Mouse (Mus musculus): ENCODE measurements at regions not wholly inside any gene's neighbourhood (a gene's known extent, or its start where the extent isn't known, plus 50 kb on each side); places are given as distances from the start of the nearest gene placed in this dataset.
A peak's percentile ranks its signal among the peaks of the same experiment; 100 is the strongest.

GRCm38 (mm10) chr2:61100854-61101253 is 137.9 kb upstream of the Rbms1 start:
- Histone ChIP-seq H3K4me2 (ENCODE audit: low read length) (no peak overlapping the region), H3K36me3 (ENCODE audit: control insufficient read depth, insufficient read depth, low read length) (no peaks in the 10 kb centered on the region), H3K27me3 (ENCODE audit: control insufficient read depth, insufficient read depth, low read length) (no peaks in the 10 kb centered on the region), H3K4me3 (replicated peaks; ENCODE audit: low read depth, low read length) (no peak overlapping the region), H3K9me3 (ENCODE audit: control insufficient read depth, low read length) (no peaks in the 10 kb centered on the region), H3K9ac (replicated peaks; ENCODE audit: low read length) (no peak overlapping the region), H3K4me1 (ENCODE audit: control insufficient read depth, insufficient read depth, low read length) (no peaks in the 10 kb centered on the region), H3K27ac (replicated peaks; ENCODE audit: low read depth, low read length) (no peak overlapping the region)
- DNase-seq: no peak
- WGBS: 85% methylated on average over 4 of the region's 4 CpGs
- no peak for ATAC-seq (ENCODE audit: low FRiP score, low TSS enrichment)

GRCm38 (mm10) chr2:61088501-61088900 is 125.5 kb upstream of the Rbms1 start:
- Histone ChIP-seq H3K4me2 (ENCODE audit: low read length) (no peak overlapping the region), H3K27ac (replicated peaks; ENCODE audit: low read depth, low read length) (no peak overlapping the region), H3K27me3 (ENCODE audit: control insufficient read depth, insufficient read depth, low read length) (no peaks in the 10 kb centered on the region), H3K9ac (replicated peaks; ENCODE audit: low read length) (no peak overlapping the region), H3K9me3 (ENCODE audit: control insufficient read depth, low read length) (no peaks in the 10 kb centered on the region), H3K4me1 (ENCODE audit: control insufficient read depth, insufficient read depth, low read length) (peaks cover 12% of the 10 kb centered on the region), H3K36me3 (ENCODE audit: control insufficient read depth, insufficient read depth, low read length) (no peaks in the 10 kb centered on the region), H3K4me3 (replicated peaks; ENCODE audit: low read depth, low read length) (no peak overlapping the region)
- DNase-seq (peak; percentile 54), ATAC-seq (ENCODE audit: low FRiP score, low TSS enrichment) (peak; percentile 34; the same call in 1 of the 2 replicates)

- Histone ChIP-seq H3K9ac (replicated peaks; ENCODE audit: low read length) (no peak overlapping the region), H3K4me3 (replicated peaks; ENCODE audit: low read depth, low read length) (no peak overlapping the region), H3K36me3 (ENCODE audit: control insufficient read depth, insufficient read depth, low read length) (no peaks in the 10 kb centered on the region), H3K9me3 (ENCODE audit: control insufficient read depth, low read length) (no peaks in the 10 kb centered on the region), H3K4me1 (ENCODE audit: control insufficient read depth, insufficient read depth, low read length) (peaks cover 12% of the 10 kb centered on the region), H3K27me3 (ENCODE audit: control insufficient read depth, insufficient read depth, low read length) (no peaks in the 10 kb centered on the region), H3K27ac (replicated peaks; ENCODE audit: low read depth, low read length) (no peak overlapping the region), H3K4me2 (ENCODE audit: low read length) (no peak overlapping the region)
- no peak for DNase-seq
- ATAC-seq (ENCODE audit: low FRiP score, low TSS enrichment): no peak
- whole genome bisulfite sequencing: 76% methylated on average over 3 of the region's 3 CpGs
These were observed 121.8 kb upstream of the Rbms1 start for GRCm38 (mm10) chr2:61084835-61085234.

- DNase-seq: no peak
These were observed 120.1 kb upstream of the Rbms1 start for GRCm38 (mm10) chr2:61083100-61083499.

GRCm38 (mm10) chr2:61082640-61083039 is 119.6 kb upstream of the Rbms1 start:
- no peaks in the 10 kb centered on the region for H3K36me3 ChIP-seq (ENCODE audit: control insufficient read depth, insufficient read depth, low read length)
- H3K27me3 ChIP-seq (ENCODE audit: control insufficient read depth, insufficient read depth, low read length): no peaks in the 10 kb centered on the region
- H3K4me2 ChIP-seq (ENCODE audit: low read length): no peak overlapping the region
- DNase-seq: no peak
- no peak for ATAC-seq (ENCODE audit: low FRiP score, low TSS enrichment)
- H3K27ac ChIP-seq (replicated peaks; ENCODE audit: low read depth, low read length): no peak overlapping the region
- no peaks in the 10 kb centered on the region for H3K9me3 ChIP-seq (ENCODE audit: control insufficient read depth, low read length)
- no peak overlapping the region for H3K4me3 ChIP-seq (replicated peaks; ENCODE audit: low read depth, low read length)
- H3K4me1 ChIP-seq (ENCODE audit: control insufficient read depth, insufficient read depth, low read length): no peaks in the 10 kb centered on the region; the same call in 1 of the 2 replicates
- H3K9ac ChIP-seq (replicated peaks; ENCODE audit: low read length): no peak overlapping the region

More at GRCm38 (mm10) chr2:61083100-61083499, 120.1 kb upstream of the Rbms1 start:
- no peaks in the 10 kb centered on the region for H3K36me3 ChIP-seq (ENCODE audit: control insufficient read depth, insufficient read depth, low read length)
- ATAC-seq (ENCODE audit: low FRiP score, low TSS enrichment): no peak
- H3K27ac ChIP-seq (replicated peaks; ENCODE audit: low read depth, low read length): no peak overlapping the region
- H3K9me3 ChIP-seq (ENCODE audit: control insufficient read depth, low read length): no peaks in the 10 kb centered on the region
- no peak overlapping the region for H3K4me2 ChIP-seq (ENCODE audit: low read length)
- peaks cover 3% of the 10 kb centered on the region for H3K4me1 ChIP-seq (ENCODE audit: control insufficient read depth, insufficient read depth, low read length)
- no peak overlapping the region for H3K9ac ChIP-seq (replicated peaks; ENCODE audit: low read length)
- H3K27me3 ChIP-seq (ENCODE audit: control insufficient read depth, insufficient read depth, low read length): no peaks in the 10 kb centered on the region
- 85% methylated on average over 1 of the region's 1 CpGs for whole genome bisulfite sequencing
- H3K4me3 ChIP-seq (replicated peaks; ENCODE audit: low read depth, low read length): no peak overlapping the region

GRCm38 (mm10) chr2:61080006-61080405 is 117.0 kb upstream of the Rbms1 start:
- Histone ChIP-seq H3K4me3 (replicated peaks; ENCODE audit: low read depth, low read length) (no peak overlapping the region), H3K9me3 (ENCODE audit: control insufficient read depth, low read length) (no peaks in the 10 kb centered on the region), H3K9ac (replicated peaks; ENCODE audit: low read length) (no peak overlapping the region), H3K4me1 (ENCODE audit: control insufficient read depth, insufficient read depth, low read length) (no peaks in the 10 kb centered on the region), H3K27ac (replicated peaks; ENCODE audit: low read depth, low read length) (no peak overlapping the region), H3K4me2 (ENCODE audit: low read length) (no peak overlapping the region), H3K27me3 (ENCODE audit: control insufficient read depth, insufficient read depth, low read length) (no peaks in the 10 kb centered on the region), H3K36me3 (ENCODE audit: control insufficient read depth, insufficient read depth, low read length) (no peaks in the 10 kb centered on the region)
- ATAC-seq (ENCODE audit: low FRiP score, low TSS enrichment): no peak
- WGBS: 69% methylated on average over 4 of the region's 4 CpGs
- no peak for DNase-seq

GRCm38 (mm10) chr2:61071025-61071424 is 108.0 kb upstream of the Rbms1 start:
- no peaks in the 10 kb centered on the region for H3K27me3 ChIP-seq (ENCODE audit: control insufficient read depth, insufficient read depth, low read length)
- H3K9me3 ChIP-seq (ENCODE audit: control insufficient read depth, low read length): no peaks in the 10 kb centered on the region
- ATAC-seq (ENCODE audit: low FRiP score, low TSS enrichment) (no peak), DNase-seq (no peak)
- no peaks in the 10 kb centered on the region for H3K36me3 ChIP-seq (ENCODE audit: control insufficient read depth, insufficient read depth, low read length)
- H3K4me1 ChIP-seq (ENCODE audit: control insufficient read depth, insufficient read depth, low read length): no peaks in the 10 kb centered on the region
- 76% methylated on average over 3 of the region's 3 CpGs for WGBS
- no peak overlapping the region for H3K9ac ChIP-seq (replicated peaks; ENCODE audit: low read length)
- H3K4me2 ChIP-seq (ENCODE audit: low read length): no peak overlapping the region
- no peak overlapping the region for H3K27ac ChIP-seq (replicated peaks; ENCODE audit: low read depth, low read length)
- H3K4me3 ChIP-seq (replicated peaks; ENCODE audit: low read depth, low read length): no peak overlapping the region

GRCm38 (mm10) chr2:61067877-61068276 is 104.9 kb upstream of the Rbms1 start:
- Histone ChIP-seq H3K9me3 (ENCODE audit: control insufficient read depth, low read length) (no peaks in the 10 kb centered on the region), H3K27ac (replicated peaks; ENCODE audit: low read depth, low read length) (no peak overlapping the region), H3K4me2 (ENCODE audit: low read length) (no peak overlapping the region), H3K9ac (replicated peaks; ENCODE audit: low read length) (no peak overlapping the region), H3K36me3 (ENCODE audit: control insufficient read depth, insufficient read depth, low read length) (no peaks in the 10 kb centered on the region), H3K4me1 (ENCODE audit: control insufficient read depth, insufficient read depth, low read length) (no peaks in the 10 kb centered on the region), H3K4me3 (replicated peaks; ENCODE audit: low read depth, low read length) (no peak overlapping the region), H3K27me3 (ENCODE audit: control insufficient read depth, insufficient read depth, low read length) (no peaks in the 10 kb centered on the region)
- 70% methylated on average over 2 of the region's 2 CpGs for WGBS
- ATAC-seq (ENCODE audit: low FRiP score, low TSS enrichment) (no peak), DNase-seq (no peak)

GRCm38 (mm10) chr2:61062125-61062524 is 99.1 kb upstream of the Rbms1 start:
- no peak for ATAC-seq (ENCODE audit: low FRiP score, low TSS enrichment)

More at GRCm38 (mm10) chr2:61062125-61062524, 99.1 kb upstream of the Rbms1 start:
- no peaks in the 10 kb centered on the region for H3K27me3 ChIP-seq (ENCODE audit: control insufficient read depth, insufficient read depth, low read length)
- H3K27ac ChIP-seq (replicated peaks; ENCODE audit: low read depth, low read length): no peak overlapping the region
- no peak overlapping the region for H3K4me2 ChIP-seq (ENCODE audit: low read length)
- 90% methylated on average over 2 of the region's 2 CpGs for WGBS
- no peak overlapping the region for H3K4me3 ChIP-seq (replicated peaks; ENCODE audit: low read depth, low read length)
- 0 out of 2 replicates have a peak, but pooled peaks cover 2% of the 10 kb centered on the region for H3K4me1 ChIP-seq (ENCODE audit: control insufficient read depth, insufficient read depth, low read length)
- H3K9me3 ChIP-seq (ENCODE audit: control insufficient read depth, low read length): no peaks in the 10 kb centered on the region
- no peak for DNase-seq
- H3K36me3 ChIP-seq (ENCODE audit: control insufficient read depth, insufficient read depth, low read length): no peaks in the 10 kb centered on the region
- no peak overlapping the region for H3K9ac ChIP-seq (replicated peaks; ENCODE audit: low read length)

Measured in midbrain, embryonic 14.5 days (tissue).